Mouse (Mus musculus): Measurements from ENCODE around the gene Ube2i.
"Not testable (repeated sequence)": the region's sequence is repeated elsewhere in the genome, so short reads cannot be mapped to it uniquely, and the experiment has no call there.

Ube2i gene

DNA sequence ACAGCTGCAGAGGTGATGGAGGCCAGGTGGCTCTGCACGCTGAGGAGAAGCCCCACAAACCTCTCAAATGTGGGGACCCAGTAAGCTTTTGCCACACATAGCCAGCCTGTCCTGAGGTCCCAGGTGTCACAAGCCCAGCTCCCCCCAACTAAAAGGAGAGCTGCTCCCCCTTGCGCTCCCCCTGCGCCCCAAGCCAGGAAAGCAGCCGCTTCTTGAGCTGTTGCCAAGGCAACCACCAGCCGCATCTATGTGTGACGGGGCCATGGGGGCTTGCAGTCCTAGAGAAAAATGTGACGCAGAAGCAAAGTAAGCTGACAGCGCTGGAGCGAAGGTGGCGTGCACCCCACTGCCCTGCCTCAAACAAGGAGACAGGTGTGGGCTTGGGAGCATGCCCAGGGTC, 20.7 kb downstream of the Ube2i start:
- DNase-seq (ENCODE audit: extremely low spot score, low read depth, low spot score): no peak

- DNase-seq (ENCODE audit: extremely low spot score, low read depth, low spot score): no peak
Observed at GRCm38 (mm10) chr17:25252643-25253042, 21.8 kb downstream of the Ube2i start.

- no peak for DNase-seq (ENCODE audit: extremely low spot score, low read depth, low spot score)
Observed at GRCm38 (mm10) chr17:25250181-25250835, 24.1 kb downstream of the Ube2i start.

GRCm38 (mm10) chr17:25248033-25248750, 26.2 kb downstream of the Ube2i start:
- no peak for DNase-seq (ENCODE audit: extremely low spot score, low read depth, low spot score)

- no peak for DNase-seq (ENCODE audit: extremely low spot score, low read depth, low spot score)
Observed at GRCm38 (mm10) chr17:25244239-25244638, 30.2 kb downstream of the Ube2i start.

DNA sequence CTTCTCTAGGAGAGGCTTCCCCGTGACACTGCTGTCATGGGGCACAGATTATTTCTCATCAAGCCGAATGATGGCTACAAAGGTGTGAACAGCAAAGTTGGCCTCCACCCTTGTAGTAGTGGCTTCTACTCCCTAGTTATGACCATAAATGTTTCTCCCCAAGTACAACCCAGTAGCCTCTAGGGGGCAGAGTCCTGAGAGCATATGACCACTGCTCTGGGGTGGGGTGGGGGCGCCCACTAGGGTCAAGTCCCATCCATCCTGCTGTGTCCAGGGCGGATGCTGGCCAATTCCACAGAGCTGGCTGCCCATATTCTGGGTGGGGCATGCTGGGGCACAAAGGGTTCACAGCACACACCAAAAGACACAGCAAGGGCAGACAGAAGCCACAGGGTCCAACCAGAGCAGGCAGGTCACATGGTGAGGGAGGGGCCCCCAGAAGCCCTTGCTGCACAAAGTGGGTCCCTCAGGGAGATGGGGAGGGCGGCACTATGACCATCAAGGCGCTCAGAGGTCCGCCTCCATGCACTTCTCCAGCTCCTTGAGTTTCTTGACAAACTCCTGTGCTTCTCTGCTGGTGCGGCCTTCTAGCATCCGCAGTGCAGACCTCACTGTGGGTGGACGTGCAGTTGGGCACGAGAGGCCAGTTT, 31.2 kb downstream of the Ube2i start:
- DNase-seq (ENCODE audit: extremely low spot score, low read depth, low spot score): no peak

- peak; percentile 95 for DNase-seq (ENCODE audit: extremely low spot score, low read depth, low spot score)
Observed at GRCm38 (mm10) chr17:25239695-25240636, 34.5 kb downstream of the Ube2i start, which contains the start of the genes Gnptg and Tsr3. Gene Gnptg, minus strand, starts transcription at chr17:25240124. Gene Tsr3, plus strand, starts transcription at chr17:25240170.

GRCm38 (mm10) chr17:25235635-25236034, 38.8 kb downstream of the Ube2i start:
- no peak for DNase-seq (ENCODE audit: extremely low spot score, low read depth, low spot score)

DNA sequence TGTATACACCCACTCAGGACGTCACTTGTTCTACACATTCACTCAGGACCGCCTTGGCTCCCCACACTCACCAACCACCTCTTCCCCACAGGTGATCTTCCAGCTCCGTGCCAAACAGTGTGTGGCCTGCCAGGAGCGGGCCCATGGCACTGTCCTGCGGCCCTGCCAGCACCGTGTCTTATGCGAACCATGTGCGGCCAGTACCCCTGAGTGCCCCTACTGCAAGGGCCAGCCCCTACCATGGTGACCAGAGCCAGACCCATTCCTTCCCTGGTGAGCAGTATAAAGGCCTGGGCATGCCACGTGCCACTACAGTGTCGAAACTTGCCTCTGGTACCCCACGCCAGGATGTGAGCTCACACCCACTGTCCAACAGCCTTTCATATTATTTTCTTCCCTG, 42.8 kb downstream of the Ube2i start:
- DNase-seq (ENCODE audit: extremely low spot score, low read depth, low spot score): not testable (repeated sequence)

DNA sequence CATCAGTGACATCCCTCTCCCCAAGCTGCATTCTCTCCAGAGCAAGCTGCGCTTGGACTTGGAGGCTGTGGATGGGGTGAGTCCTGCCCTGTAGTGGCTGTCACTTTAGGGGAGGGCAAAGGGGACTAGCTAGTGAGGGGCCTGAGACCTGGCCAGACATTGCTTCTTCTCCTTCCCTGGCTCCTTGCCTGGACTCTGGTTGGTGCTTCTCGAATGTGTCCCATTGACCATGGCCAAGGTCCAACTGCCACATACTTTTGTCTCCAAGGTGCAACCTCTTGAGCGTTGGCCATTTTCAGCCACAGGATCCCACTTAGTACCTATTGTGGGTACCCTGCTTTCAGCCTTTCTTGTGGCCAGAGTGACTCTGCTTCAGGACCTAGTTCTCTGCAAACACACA, 43.7 kb downstream of the Ube2i start:
- DNase-seq (ENCODE audit: extremely low spot score, low read depth, low spot score): no peak

DNA sequence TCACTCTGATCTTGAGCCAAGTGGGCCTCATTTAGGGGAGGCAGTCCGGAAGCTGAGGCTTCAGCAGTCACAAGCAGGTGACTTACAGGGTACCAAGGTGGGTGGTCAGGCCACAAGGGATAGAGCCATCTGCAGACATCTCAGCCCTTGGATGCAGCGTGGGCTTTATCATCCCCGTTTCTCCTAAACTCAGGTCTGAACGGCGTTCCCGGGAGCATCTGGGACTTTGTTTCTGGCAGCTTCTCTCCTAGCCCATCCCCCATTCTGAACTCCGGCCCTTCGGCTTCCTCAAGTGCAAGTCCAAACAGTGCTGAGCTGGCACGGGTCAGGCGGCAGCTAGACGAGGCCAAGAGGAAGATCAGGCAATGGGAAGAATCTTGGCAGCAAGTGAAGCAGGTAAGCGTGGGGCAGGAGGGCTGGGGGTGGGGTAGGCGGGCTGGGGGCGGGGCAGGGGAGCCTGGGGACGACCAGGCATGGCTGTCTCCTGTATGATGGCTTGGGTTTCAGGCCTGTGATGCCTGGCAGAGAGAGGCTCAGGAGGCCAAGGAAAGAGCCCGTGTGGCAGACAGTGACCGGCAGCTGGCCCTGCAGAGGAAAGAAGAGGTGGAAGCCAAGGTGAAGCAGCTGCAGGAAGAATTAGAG, 44.3 kb downstream of the Ube2i start:
- not testable (repeated sequence) for DNase-seq (ENCODE audit: extremely low spot score, low read depth, low spot score)

DNA sequence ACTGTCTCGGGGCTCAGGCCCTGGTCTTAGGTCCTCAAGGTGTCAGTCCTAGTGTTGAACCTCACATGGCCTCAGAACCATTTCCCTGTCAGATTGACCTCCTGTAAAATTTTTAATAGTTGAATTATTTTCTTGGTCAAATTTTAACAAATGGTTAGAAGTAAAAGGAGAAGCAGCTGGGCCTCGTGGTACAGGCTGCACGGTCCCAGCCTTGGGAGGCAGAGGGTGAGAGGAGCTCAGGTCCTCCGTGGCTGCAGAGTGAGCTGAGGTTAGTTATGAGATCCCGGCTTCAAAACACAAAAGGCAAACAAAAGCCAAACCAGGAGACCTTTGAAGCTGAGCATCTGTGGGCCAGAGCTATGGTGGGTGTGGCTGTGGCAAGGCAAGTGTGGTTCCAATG, 46.4 kb downstream of the Ube2i start:
- no peak for DNase-seq (ENCODE audit: extremely low spot score, low read depth, low spot score)

DNA sequence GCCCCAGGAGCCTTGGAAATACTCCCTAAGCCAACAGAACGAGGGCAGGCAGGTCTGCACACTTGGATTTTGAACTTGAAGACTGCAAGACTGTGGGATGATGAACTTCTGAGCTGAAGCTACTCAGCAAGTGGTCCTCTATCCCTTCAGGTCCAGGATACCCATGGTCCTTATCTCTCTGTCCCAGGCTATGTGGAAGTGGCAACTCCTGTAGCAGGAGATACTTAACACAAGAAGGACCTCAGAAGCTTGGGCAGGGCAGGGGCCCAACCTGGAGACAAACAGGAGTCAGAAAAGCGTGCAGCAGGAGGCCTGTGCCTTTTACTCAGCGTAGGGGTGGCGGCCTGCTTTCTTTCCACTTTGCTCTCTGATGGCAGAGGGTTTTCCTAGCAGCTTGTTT, 48.8 kb downstream of the Ube2i start:
- no peak for DNase-seq (ENCODE audit: extremely low spot score, low read depth, low spot score)

DNA sequence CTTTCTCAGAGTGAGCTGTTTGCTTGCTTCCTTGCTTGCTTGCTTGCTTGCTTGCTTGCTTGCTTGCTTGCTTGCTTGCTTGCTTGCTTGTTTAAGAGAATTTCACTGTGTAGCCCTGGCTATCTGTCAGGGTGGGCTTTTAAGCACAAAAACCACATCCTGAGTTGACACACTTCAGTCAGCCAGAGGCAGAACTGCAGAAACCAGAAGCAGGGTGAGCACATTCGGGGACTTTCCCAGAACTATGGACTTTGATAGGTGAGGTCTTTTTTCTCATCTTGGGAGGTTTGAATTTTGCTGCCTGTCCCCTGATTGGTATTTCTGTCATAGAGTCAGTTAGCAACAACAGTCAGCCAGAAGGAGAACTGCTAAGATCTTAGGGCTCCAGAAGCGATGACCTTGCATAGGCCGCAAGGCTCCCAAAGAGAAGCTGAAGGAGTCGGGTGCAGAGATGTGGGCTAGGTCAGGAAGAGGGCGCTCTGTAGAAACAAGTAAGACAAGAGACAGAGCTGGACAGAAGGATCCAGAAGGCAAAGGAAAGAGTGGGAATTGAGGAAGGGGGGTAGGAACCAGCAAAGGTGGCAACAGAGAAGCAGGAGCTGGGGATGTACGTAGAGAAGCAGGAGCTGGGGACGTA, 49.7 kb downstream of the Ube2i start:
- no peak for DNase-seq (ENCODE audit: extremely low spot score, low read depth, low spot score)

DNA sequence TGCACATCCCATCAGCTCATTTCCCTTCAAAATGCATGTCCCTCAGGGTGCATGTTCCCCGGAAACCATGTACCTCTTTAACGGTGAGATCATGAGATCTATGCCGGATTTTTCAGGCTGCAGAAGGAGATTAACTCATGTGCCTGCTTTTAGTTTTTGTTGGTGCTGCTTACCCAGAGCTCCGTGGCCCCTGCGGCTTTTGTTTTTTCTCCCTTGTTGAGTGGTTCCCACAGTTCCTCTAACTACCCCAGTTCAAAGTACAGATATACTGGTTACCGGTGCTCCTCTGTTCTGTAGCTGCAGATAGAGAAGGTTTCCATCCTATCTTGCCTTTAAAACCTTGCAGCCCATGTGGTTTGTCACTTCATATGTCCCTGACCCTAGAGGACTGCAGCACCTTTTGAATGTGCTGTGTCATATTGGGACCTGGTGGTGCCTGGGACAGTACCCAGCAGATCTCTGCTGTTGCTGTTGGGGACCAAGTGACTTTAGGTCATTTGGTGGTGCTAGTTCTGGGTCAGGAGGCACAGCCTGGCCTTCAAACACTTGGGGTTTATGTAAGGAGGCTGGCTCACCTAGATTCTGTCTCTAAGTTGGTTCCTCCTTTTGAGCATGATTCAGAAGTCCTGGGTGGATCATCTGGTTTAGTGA, 51.3 kb downstream of the Ube2i start:
- DNase-seq (ENCODE audit: extremely low spot score, low read depth, low spot score): no peak

GRCm38 (mm10) chr17:25222504-25222940, 51.9 kb downstream of the Ube2i start:
- not testable (repeated sequence) for DNase-seq (ENCODE audit: extremely low spot score, low read depth, low spot score)

GRCm38 (mm10) chr17:25221821-25222503, 52.5 kb downstream of the Ube2i start:
- no peak for DNase-seq (ENCODE audit: extremely low spot score, low read depth, low spot score)

DNA sequence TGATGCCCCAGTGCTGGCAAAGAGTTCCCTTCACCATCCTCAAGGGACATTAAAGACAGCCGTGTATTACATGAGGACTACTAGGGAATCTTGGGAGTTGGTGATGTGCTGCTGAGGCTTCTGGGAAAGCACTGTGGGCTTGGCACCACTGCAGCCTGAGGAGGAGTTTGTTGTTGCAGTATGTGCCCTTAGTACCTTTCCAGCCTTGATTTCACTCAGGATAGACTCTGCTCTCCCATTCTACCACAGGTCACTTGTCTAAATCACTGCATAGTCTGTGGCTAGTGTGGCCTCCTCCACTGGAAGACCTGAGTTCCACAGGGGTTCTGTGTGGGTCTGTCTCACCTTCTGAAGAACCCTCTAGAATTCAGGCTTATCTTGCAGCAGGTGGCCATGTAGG, 53.7 kb downstream of the Ube2i start:
- DNase-seq (ENCODE audit: extremely low spot score, low read depth, low spot score): no peak
